Mouse (Mus musculus) kidney, adult 2 months (tissue): ENCODE measurements around the gene Faim2. TPM values are rescaled to one million over a fixed set of nuclear protein-coding genes. Genes with fewer than 3 reads are reported as not detected.

Source experiments
- DNase-seq: peaks from one replicate; pipeline ENCODE4 v3.0.0; 2021
- H3K27ac ChIP-seq: fragments of 200-500 bp; 2 replicates; pipeline ENCODE4 v1.5.1; 2012; ENCODE audit warnings: low read depth, low read length, control low read depth, inconsistent platforms; ENCODE audit not compliant: insufficient read depth
- H3K27me3 ChIP-seq: fragments of 200-500 bp; replicated peaks from 2 replicates; pipeline ENCODE4 v1.6.1; 2012; ENCODE audit warnings: mild to moderate bottlenecking, moderate library complexity, low read length, inconsistent platforms; ENCODE audit not compliant: control insufficient read depth, insufficient read depth
- H3K36me3 ChIP-seq: fragments of 200-500 bp; 2 replicates; pipeline ENCODE4 v1.6.1; 2012; ENCODE audit warnings: mild to moderate bottlenecking, moderate library complexity, low read length, inconsistent platforms; ENCODE audit not compliant: control insufficient read depth, insufficient read depth
- H3K4me1 ChIP-seq: fragments of 200-500 bp; 2 replicates; pipeline ENCODE4 v1.6.1; 2011; ENCODE audit warnings: low read length; ENCODE audit not compliant: control insufficient read depth, insufficient read depth
- H3K4me3 ChIP-seq: fragments of 200-500 bp; 2 replicates; pipeline ENCODE4 v1.5.1; 2011; ENCODE audit warnings: mild to moderate bottlenecking, low read depth, low read length, control low read depth; ENCODE audit not compliant: insufficient read depth
- CTCF ChIP-seq: fragments of 200-500 bp; conservative IDR thresholded peaks from 2 replicates; pipeline ENCODE4 v1.5.1; 2011; ENCODE audit warnings: low read depth, mild to moderate bottlenecking, control low read depth, low read length, moderate library complexity, mixed read lengths; ENCODE audit not compliant: insufficient read depth, insufficient read length
- POLR2A ChIP-seq: fragments of 200-500 bp; IDR thresholded peaks from one replicate; pipeline ENCODE4 v1.6.1; 2011; ENCODE audit warnings: low read depth, low read length, control low read depth
- WGBS: fragments of 180-500 bp; shearing (Covaris S2); methylation state at CpG from one replicate; pipeline ENCODE4 v1.1.7; 2018; 5-methylcytosine and 5-hydroxymethylcytosine counted together
- polyA plus RNA-seq: library from polyadenylated mRNA; depleted of rRNA; stranded (reverse); fragments of >200 nt; gene quantifications from 2 replicates; pipeline ENCODE4 v1.2.3, GENCODE M21; 2012

The Faim2 gene
- polyA plus RNA-seq, 1 experiment: 1.3 TPM

DNA sequence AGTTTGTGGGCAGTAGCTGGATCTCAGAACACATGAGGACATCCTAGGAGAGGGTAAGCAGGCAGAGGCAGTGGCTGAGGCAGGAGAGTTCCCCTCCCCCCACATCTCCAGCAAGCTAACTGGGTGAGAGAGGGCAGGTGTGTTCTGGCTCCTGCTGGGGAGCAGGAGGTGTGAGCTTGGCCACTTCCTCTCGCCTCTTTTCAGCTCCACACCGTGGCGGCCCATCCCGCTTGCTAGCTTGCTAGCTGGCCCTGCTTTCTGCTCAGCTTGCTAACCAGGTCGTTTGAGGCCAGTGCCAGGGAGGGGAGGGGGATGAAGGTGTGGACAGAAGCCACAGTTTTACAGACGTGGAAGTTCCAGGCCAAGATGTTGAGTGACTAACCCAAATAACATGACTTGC is 3.2 kb upstream of the Faim2 start:
- no peak for TF ChIP-seq CTCF
- TF ChIP-seq POLR2A: no peak
- Histone ChIP-seq H3K27ac (no peak overlapping the region), H3K36me3 (no peaks in the 10 kb centered on the region), H3K4me3 (no peak overlapping the region), H3K27me3 (no peaks in the 10 kb centered on the region), H3K4me1 (no peaks in the 10 kb centered on the region)
- DNase-seq: peak; percentile 5
- 25% methylated on average over 6 of the region's 6 CpGs for WGBS

- DNase-seq: no peak
- no peaks in the 10 kb centered on the region for H3K27me3 ChIP-seq
- no peaks in the 10 kb centered on the region for H3K4me1 ChIP-seq
- no peak overlapping the region for H3K4me3 ChIP-seq
- H3K27ac ChIP-seq: no peak overlapping the region
- WGBS: 79% methylated on average over 2 of the region's 2 CpGs
- no peaks in the 10 kb centered on the region for H3K36me3 ChIP-seq
- TF ChIP-seq POLR2A (no peak), CTCF (no peak)
Measured at GRCm38 (mm10) chr15:99526681-99527080, 1.3 kb downstream of the Faim2 start.

GRCm38 (mm10) chr15:99520306-99520705 is 7.7 kb downstream of the Faim2 start:
- H3K4me3 ChIP-seq: no peak overlapping the region
- no peak overlapping the region for H3K27ac ChIP-seq
- no peak for TF ChIP-seq CTCF
- DNase-seq: no peak
- WGBS: 78% methylated on average over 7 of the region's 7 CpGs
- no peaks in the 10 kb centered on the region for H3K36me3 ChIP-seq
- H3K4me1 ChIP-seq: no peaks in the 10 kb centered on the region
- H3K27me3 ChIP-seq: no peaks in the 10 kb centered on the region

DNA sequence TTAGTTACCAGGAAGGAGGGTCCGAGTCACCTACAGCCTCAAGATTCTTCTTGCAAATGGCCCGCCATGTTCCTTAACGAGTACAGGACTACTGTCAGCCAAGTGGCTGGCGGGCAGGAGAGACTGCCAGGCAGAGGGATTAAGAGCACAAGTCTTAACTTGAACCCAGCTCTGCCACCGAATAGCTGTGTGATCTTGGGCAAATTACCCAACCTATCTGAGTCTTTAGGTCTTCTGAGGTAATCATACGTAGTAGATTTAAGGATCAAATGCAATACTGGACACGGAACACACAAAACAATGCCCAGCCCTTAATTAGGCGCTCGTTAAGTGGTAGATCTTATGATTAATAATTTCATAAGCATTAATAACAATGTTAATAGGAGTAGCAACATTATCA is 8.3 kb downstream of the Faim2 start:
- H3K36me3 ChIP-seq: no peaks in the 10 kb centered on the region
- WGBS: 93% methylated on average over 9 of the region's 9 CpGs
- H3K27ac ChIP-seq: no peak overlapping the region
- no peaks in the 10 kb centered on the region for H3K4me1 ChIP-seq
- H3K4me3 ChIP-seq: no peak overlapping the region
- TF ChIP-seq CTCF (no peak), POLR2A (no peak)
- DNase-seq: no peak
- H3K27me3 ChIP-seq: no peaks in the 10 kb centered on the region

DNA sequence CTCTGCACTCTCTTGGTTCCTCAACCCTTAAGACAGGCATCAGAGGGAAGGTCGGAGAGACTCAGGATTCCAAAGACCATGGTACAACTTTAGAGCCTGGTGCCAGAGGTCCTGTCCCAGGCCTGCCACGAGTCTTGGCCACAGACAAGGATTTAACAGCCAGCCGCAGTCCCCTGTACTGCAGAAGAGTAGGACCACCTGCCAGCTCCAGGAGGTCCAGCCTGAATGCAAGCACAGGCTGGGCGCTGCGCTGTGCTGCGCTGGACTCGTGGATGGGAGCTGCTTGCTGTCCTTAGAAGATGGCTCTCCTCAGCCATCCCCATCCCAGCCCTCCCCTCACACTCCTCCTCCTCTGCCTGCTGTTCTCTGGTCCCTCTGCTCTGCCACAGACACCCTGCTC is 10.2 kb downstream of the Faim2 start:
- no peaks in the 10 kb centered on the region for H3K27me3 ChIP-seq
- no peak overlapping the region for H3K27ac ChIP-seq
- WGBS: 67% methylated on average over 7 of the region's 7 CpGs
- no peak for DNase-seq
- H3K4me1 ChIP-seq: no peaks in the 10 kb centered on the region
- no peak overlapping the region for H3K4me3 ChIP-seq
- no peaks in the 10 kb centered on the region for H3K36me3 ChIP-seq
- TF ChIP-seq CTCF: no peak
- no peak for TF ChIP-seq POLR2A

- Histone ChIP-seq H3K4me3 (no peak overlapping the region), H3K4me1 (0 out of 2 replicates have a peak, but pooled peaks cover 3% of the 10 kb centered on the region), H3K27ac (no peak overlapping the region), H3K27me3 (no peaks in the 10 kb centered on the region), H3K36me3 (no peaks in the 10 kb centered on the region)
- 40% methylated on average over 8 of the region's 8 CpGs for WGBS
- TF ChIP-seq POLR2A (no peak), CTCF (no peak)
- DNase-seq: no peak
Measured at GRCm38 (mm10) chr15:99516715-99517114, 11.2 kb downstream of the Faim2 start.

DNA sequence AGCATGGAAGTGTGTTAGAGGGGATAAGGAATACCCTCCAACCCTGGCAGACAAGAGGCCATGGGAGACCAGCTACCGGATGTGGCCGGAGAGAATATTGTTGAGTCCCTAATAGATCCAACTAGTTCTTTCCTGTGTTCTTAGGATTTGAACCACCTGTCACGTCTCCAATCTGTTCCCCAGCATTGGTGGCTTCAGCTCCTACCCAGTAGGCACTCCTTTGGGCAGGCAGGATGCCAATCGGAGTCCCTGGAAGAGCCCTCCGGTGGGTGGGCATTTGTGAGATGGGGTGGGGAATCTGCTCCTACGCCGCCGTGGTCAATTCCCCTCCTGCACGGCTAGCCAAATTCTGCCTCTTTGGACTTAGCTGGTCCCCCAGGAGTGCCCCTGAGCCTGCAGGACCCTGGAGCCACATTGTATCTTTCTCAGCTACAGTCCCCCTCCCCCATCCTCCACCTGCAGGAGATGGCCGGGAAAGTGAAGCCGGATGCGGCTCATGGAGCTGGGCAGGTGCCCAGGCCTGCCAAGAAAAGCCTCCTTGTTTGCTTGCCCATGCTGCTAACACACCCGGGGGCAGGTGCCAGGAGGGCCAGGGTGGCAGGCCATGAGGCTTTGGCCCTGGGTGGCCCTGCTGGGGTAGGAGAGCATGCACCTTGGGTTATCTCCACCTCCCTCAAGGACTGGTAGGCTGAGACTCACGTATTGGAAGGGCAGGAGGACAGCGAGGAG is 16.0 kb downstream of the Faim2 start:
- no peaks in the 10 kb centered on the region for H3K36me3 ChIP-seq
- 72% methylated on average over 15 of the region's 15 CpGs for WGBS
- TF ChIP-seq CTCF: no peak
- TF ChIP-seq POLR2A: no peak
- DNase-seq: peak; percentile 44
- no peak overlapping the region for H3K4me3 ChIP-seq
- no peaks in the 10 kb centered on the region for H3K27me3 ChIP-seq
- no peak overlapping the region for H3K27ac ChIP-seq
- 0 out of 2 replicates have a peak, but pooled peaks cover 3% of the 10 kb centered on the region for H3K4me1 ChIP-seq
